Mouse (Mus musculus) kidney, adult 2 months (tissue): ENCODE results near the gene Yae1d1. TPM values are rescaled to one million over a fixed set of nuclear protein-coding genes. Genes with fewer than 3 reads are reported as not detected.
"Not testable (repeated sequence)": the region's sequence is repeated elsewhere in the genome, so short reads cannot be mapped to it uniquely, and the experiment has no call there.

Source experiments
- DNase-seq: peaks from one replicate; pipeline ENCODE4 v3.0.0; 2021
- H3K27ac ChIP-seq: fragments of 200-500 bp; 2 replicates; pipeline ENCODE4 v1.5.1; 2012; ENCODE audit warnings: low read depth, low read length, control low read depth, inconsistent platforms; ENCODE audit not compliant: insufficient read depth
- H3K27me3 ChIP-seq: fragments of 200-500 bp; replicated peaks from 2 replicates; pipeline ENCODE4 v1.6.1; 2012; ENCODE audit warnings: mild to moderate bottlenecking, moderate library complexity, low read length, inconsistent platforms; ENCODE audit not compliant: control insufficient read depth, insufficient read depth
- H3K36me3 ChIP-seq: fragments of 200-500 bp; 2 replicates; pipeline ENCODE4 v1.6.1; 2012; ENCODE audit warnings: mild to moderate bottlenecking, moderate library complexity, low read length, inconsistent platforms; ENCODE audit not compliant: control insufficient read depth, insufficient read depth
- H3K4me1 ChIP-seq: fragments of 200-500 bp; 2 replicates; pipeline ENCODE4 v1.6.1; 2011; ENCODE audit warnings: low read length; ENCODE audit not compliant: control insufficient read depth, insufficient read depth
- H3K4me3 ChIP-seq: fragments of 200-500 bp; 2 replicates; pipeline ENCODE4 v1.5.1; 2011; ENCODE audit warnings: mild to moderate bottlenecking, low read depth, low read length, control low read depth; ENCODE audit not compliant: insufficient read depth
- CTCF ChIP-seq: fragments of 200-500 bp; conservative IDR thresholded peaks from 2 replicates; pipeline ENCODE4 v1.5.1; 2011; ENCODE audit warnings: low read depth, mild to moderate bottlenecking, control low read depth, low read length, moderate library complexity, mixed read lengths; ENCODE audit not compliant: insufficient read depth, insufficient read length
- POLR2A ChIP-seq: fragments of 200-500 bp; IDR thresholded peaks from one replicate; pipeline ENCODE4 v1.6.1; 2011; ENCODE audit warnings: low read depth, low read length, control low read depth
- WGBS: fragments of 180-500 bp; shearing (Covaris S2); methylation state at CpG from one replicate; pipeline ENCODE4 v1.1.7; 2018; 5-methylcytosine and 5-hydroxymethylcytosine counted together
- polyA plus RNA-seq: library from polyadenylated mRNA; depleted of rRNA; stranded (reverse); fragments of >200 nt; gene quantifications from 2 replicates; pipeline ENCODE4 v1.2.3, GENCODE M21; 2012

Yae1d1 gene
- polyA plus RNA-seq, 1 experiment, result 16.1 TPM

GRCm38 (mm10) chr13:17983194-17983593, 10.0 kb downstream of the Yae1d1 start:
- no peaks in the 10 kb centered on the region for H3K4me1 ChIP-seq
- no peak overlapping the region for H3K4me3 ChIP-seq
- no peaks in the 10 kb centered on the region for H3K27me3 ChIP-seq
- H3K27ac ChIP-seq, result no peak overlapping the region
- DNase-seq, result peak; percentile 35
- WGBS, result 42% methylated on average over 4 of the region's 4 CpGs
- peaks cover 1% of the 10 kb centered on the region; the same call in 1 of the 2 replicates for H3K36me3 ChIP-seq
- TF ChIP-seq POLR2A (no peak), CTCF (peak; percentile 75)

- Histone ChIP-seq H3K4me3 (no peak overlapping the region), H3K27ac (no peak overlapping the region), H3K4me1 (no peaks in the 10 kb centered on the region), H3K36me3 (peaks cover 1% of the 10 kb centered on the region; the same call in 1 of the 2 replicates), H3K27me3 (no peaks in the 10 kb centered on the region)
- no peak for TF ChIP-seq POLR2A
- TF ChIP-seq CTCF, result no peak
- no peak for DNase-seq
- 82% methylated on average over 5 of the region's 5 CpGs for WGBS
These were observed 10.5 kb downstream of the Yae1d1 start for GRCm38 (mm10) chr13:17982634-17983033.

- no peak for DNase-seq
- WGBS, result 65% methylated on average over 8 of the region's 8 CpGs
- no peaks in the 10 kb centered on the region for H3K27me3 ChIP-seq
- no peak overlapping the region for H3K27ac ChIP-seq
- H3K4me3 ChIP-seq, result no peak overlapping the region
- H3K36me3 ChIP-seq, result no peaks in the 10 kb centered on the region
- no peaks in the 10 kb centered on the region for H3K4me1 ChIP-seq
- TF ChIP-seq CTCF, result no peak
- no peak for TF ChIP-seq POLR2A
These were observed 16.1 kb downstream of the Yae1d1 start for GRCm38 (mm10) chr13:17976854-17977739.

- Histone ChIP-seq H3K27me3 (no peaks in the 10 kb centered on the region), H3K4me3 (no peak overlapping the region), H3K4me1 (no peaks in the 10 kb centered on the region), H3K27ac (no peak overlapping the region), H3K36me3 (no peaks in the 10 kb centered on the region)
- TF ChIP-seq POLR2A (no peak), CTCF (no peak)
- DNase-seq, result peak; percentile 41
- WGBS, result 27% methylated on average over 2 of the region's 2 CpGs
These were observed 17.3 kb downstream of the Yae1d1 start for GRCm38 (mm10) chr13:17975891-17976290.

GRCm38 (mm10) chr13:17975457-17975856, 17.7 kb downstream of the Yae1d1 start:
- Histone ChIP-seq H3K27ac (no peak overlapping the region), H3K4me1 (no peaks in the 10 kb centered on the region), H3K27me3 (no peaks in the 10 kb centered on the region), H3K36me3 (no peaks in the 10 kb centered on the region), H3K4me3 (no peak overlapping the region)
- TF ChIP-seq CTCF, result no peak
- TF ChIP-seq POLR2A, result no peak
- WGBS, result 66% methylated on average over 1 of the region's 1 CpGs
- no peak for DNase-seq

- no peak overlapping the region for H3K4me3 ChIP-seq
- no peaks in the 10 kb centered on the region for H3K4me1 ChIP-seq
- no peaks in the 10 kb centered on the region for H3K27me3 ChIP-seq
- TF ChIP-seq POLR2A (no peak), CTCF (no peak)
- DNase-seq, result no peak
- no peaks in the 10 kb centered on the region for H3K36me3 ChIP-seq
- H3K27ac ChIP-seq, result no peak overlapping the region
- 95% methylated on average over 9 of the region's 9 CpGs for WGBS
These were observed 18.4 kb downstream of the Yae1d1 start for GRCm38 (mm10) chr13:17974734-17975133.

- Histone ChIP-seq H3K27ac (no peak overlapping the region), H3K4me1 (no peaks in the 10 kb centered on the region), H3K27me3 (no peaks in the 10 kb centered on the region), H3K4me3 (no peak overlapping the region), H3K36me3 (no peaks in the 10 kb centered on the region)
- WGBS, result 80% methylated on average over 7 of the region's 7 CpGs
- no peak for DNase-seq
- TF ChIP-seq POLR2A (no peak), CTCF (no peak)
These were observed 32.5 kb downstream of the Yae1d1 start for GRCm38 (mm10) chr13:17960613-17961012.

- WGBS, result 67% methylated on average over 1 of the region's 1 CpGs
These were observed 38.9 kb downstream of the Yae1d1 start for GRCm38 (mm10) chr13:17954282-17954681.

GRCm38 (mm10) chr13:17950581-17950980, 42.6 kb downstream of the Yae1d1 start:
- not testable (repeated sequence) for DNase-seq, H3K36me3 ChIP-seq, H3K4me1 ChIP-seq, H3K27ac ChIP-seq, H3K4me3 ChIP-seq, H3K27me3 ChIP-seq
- 93% methylated on average over 8 of the region's 8 CpGs for WGBS

More at GRCm38 (mm10) chr13:17954282-17954681, 38.9 kb downstream of the Yae1d1 start:
- no peak for DNase-seq
- no peak for TF ChIP-seq POLR2A
- TF ChIP-seq CTCF, result no peak
- no peaks in the 10 kb centered on the region for H3K36me3 ChIP-seq
- no peaks in the 10 kb centered on the region for H3K4me1 ChIP-seq
- no peak overlapping the region for H3K27ac ChIP-seq
- no peak overlapping the region for H3K4me3 ChIP-seq
- H3K27me3 ChIP-seq, result no peaks in the 10 kb centered on the region
